Mouse (Mus musculus): Measurements from ENCODE around the gene Olfr1395.
"Not testable (repeated sequence)": the region's sequence is repeated elsewhere in the genome, so short reads cannot be mapped to it uniquely, and the experiment has no call there.

Olfr1395 gene

GRCm38 (mm10) chr11:49175345-49175744 is 33.3 kb downstream of the Olfr1395 start:
- no peak for DNase-seq (ENCODE audit: low spot score in 2 of 2)

GRCm38 (mm10) chr11:49176047-49176779 is 34.1 kb downstream of the Olfr1395 start:
- DNase-seq (ENCODE audit: low spot score in 2 of 2), result not testable (repeated sequence)

DNA sequence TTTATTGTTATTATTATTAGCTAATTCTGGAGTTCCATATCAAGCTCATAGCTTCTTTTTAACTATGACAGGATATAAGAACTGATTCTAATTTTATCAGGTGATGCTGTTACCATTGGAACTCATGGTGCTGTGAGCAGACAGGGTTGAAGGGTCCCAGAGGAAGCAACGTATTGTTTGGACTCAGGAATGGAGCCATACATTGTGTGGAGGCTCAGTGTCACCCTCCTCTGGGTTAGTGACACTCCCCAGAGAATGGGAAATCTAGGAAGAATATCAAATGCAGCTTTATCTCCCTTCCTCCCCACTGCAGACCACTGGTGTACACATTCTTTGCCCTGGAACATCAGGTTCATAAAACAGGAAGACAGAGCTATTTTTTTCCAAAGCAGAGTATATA is 41.1 kb downstream of the Olfr1395 start:
- DNase-seq (ENCODE audit: low spot score in 2 of 2), result no peak

GRCm38 (mm10) chr11:49186452-49186851 is 44.4 kb downstream of the Olfr1395 start:
- DNase-seq (ENCODE audit: low spot score in 2 of 2), result no peak

GRCm38 (mm10) chr11:49186955-49187488 is 44.9 kb downstream of the Olfr1395 start, which contains the start of gene Btnl9:
TSS of gene Btnl9 (minus strand) at chr11:49187159.
- DNase-seq (ENCODE audit: low spot score in 2 of 2), result no peak

DNA sequence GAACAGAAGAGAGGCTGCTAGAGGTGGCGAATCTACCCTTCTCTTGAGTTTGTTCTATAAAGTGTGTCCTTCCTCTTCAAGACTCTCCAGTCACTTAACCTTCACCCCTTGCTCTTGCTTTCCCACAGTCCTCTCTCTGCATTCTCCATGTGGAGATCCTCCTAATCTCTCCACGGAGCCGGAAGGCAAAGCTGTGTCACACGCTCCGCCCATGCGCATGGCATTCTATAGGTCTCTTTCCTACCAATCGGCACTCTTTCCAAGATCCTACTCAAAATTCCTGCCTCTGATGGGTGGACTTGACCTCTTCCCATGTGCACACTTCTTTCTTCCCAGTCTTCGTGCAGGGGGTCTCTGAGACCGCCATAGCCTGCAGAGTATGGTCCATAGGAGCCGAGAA is 45.6 kb downstream of the Olfr1395 start:
- DNase-seq (ENCODE audit: low spot score in 2 of 2), result no peak

DNA sequence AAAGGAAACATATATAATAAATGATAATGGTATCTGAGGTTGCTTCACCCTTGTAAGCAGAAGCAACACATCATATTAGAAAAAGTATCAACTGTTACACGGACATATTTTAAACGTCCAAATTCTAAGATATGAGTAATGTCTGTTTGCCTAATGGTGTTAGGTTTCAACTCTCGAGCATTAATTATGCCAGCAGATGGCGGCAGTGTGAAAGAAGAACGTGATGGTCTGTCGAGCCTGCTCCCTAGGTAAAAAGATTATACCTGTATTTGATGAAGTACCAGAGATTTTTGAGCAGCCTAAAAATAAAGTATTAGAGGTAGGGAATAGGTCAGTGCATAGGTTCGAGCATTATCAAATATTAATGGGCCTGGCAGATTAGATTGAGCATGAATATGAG is 47.7 kb downstream of the Olfr1395 start:
- DNase-seq (ENCODE audit: low spot score in 2 of 2), result peak in 1 of 2 experiments; percentile 69

- no peak for DNase-seq (ENCODE audit: low spot score in 2 of 2)
Observed at GRCm38 (mm10) chr11:49191083-49191482, 49.0 kb downstream of the Olfr1395 start.

DNA sequence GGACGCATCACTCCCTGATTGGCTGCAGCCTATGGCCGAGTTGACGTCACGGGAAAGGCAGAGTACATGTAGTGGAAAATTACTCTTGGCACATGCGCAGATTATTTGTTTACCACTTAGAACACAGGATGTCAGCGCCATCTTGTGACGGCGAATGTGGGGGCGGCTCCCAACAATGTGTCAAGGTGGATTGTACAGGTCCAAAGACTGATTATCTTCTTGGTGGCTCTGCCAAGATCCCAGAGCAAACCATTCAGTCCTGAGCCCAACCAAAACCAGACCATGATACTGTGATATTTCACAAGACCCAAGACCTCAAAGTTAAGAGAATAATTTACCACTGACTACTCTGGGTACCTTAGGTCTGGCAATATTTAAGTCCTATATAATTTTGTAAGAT is 52.7 kb downstream of the Olfr1395 start:
- DNase-seq (ENCODE audit: low spot score in 2 of 2), result not testable (repeated sequence)

DNA sequence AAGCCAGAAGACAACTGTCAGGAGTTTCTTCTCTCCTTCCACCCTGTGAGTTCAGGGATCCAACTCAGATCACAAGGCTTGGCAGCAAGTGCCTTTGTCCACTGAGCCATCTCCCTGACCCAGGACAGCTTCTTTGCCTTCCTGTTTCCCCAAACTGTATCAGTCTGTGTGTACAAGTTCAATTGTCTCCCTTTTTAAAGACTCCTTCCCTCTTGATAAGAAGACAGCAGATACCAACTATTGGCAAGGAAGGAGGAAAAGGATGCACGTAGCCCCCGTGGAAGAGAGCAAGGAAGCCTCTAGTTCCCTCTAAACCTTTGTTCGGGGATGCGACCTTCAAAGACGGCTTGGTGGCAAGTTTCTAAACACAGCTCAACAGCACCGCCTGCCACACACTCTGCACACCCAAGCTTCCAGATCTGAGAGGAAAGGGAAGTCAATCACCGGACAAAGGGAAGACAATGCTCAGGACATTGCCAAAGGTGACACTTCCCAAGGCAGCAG is 53.8 kb downstream of the Olfr1395 start:
- DNase-seq (ENCODE audit: low spot score in 2 of 2), result no peak
